Mouse (Mus musculus) mesoderm, embryonic 11.5 days (tissue): ENCODE measurements around the gene Pfkfb4.

Source experiments
- DNase-seq: peaks from one replicate; pipeline ENCODE4 v3.0.0-alpha.2; 2012; ENCODE audit warnings: low read depth, low spot score

Gene Pfkfb4

DNA sequence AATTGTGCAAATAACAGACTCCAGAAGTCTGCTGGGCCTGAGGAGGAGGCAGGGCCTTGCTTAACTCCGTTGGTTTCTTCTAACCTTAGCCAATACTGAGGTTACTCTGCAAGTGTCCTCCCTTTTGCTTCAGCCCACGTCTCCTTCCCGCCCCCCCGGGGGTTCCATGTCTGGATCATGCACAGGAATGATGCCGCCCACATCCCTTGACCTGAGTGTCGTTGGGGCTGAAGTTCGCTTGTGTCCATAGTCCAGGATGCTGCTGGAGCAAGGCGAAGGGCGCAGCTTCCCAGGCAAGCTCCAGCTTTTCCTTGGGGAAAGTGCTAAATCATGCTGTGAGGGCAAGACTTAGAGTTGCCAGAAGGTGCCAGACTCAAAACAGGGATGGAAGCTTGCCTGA is 4.8 kb downstream of the Pfkfb4 start:
- no peak for DNase-seq

DNA sequence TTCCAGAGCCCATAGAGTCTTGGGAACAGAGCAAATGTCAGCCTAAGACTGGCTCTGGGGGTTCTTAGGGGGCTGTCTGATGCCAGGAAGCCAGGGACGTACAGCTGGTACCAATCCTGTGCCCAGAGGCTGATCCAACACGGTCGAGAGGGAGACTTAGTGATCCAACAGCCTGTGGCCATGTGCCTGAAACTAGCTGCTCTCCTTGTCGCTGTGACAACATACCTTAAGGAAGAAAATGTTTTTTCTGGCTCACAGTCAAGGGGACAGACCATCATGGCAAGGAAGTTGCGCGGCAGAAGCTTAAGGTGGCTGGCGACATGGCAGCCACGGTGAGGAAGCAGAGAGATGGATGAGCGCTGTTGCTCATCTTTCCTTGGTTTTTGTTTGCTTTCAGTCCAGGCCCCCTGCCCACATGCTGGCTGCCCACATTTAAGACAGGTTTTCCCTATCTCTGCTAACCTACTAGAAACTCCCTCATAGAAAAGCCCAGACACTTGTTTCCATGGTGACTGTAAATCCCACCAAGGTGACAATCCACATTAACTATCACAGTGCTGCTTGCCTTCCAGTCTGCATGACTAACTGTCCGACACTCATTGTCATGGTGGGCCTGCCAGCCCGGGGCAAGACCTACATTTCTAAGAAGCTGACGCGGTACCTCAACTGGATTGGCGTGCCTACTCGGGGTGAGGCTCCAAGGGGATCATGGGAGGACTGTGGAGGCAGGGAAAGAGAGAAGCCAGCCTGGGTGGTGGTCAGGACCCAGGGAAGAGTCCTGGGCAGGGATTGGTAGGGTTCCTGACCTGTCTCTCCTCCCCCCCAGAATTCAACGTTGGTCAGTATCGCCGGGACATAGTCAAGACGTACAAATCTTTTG is 6.9 kb downstream of the Pfkfb4 start:
- DNase-seq = no peak

DNA sequence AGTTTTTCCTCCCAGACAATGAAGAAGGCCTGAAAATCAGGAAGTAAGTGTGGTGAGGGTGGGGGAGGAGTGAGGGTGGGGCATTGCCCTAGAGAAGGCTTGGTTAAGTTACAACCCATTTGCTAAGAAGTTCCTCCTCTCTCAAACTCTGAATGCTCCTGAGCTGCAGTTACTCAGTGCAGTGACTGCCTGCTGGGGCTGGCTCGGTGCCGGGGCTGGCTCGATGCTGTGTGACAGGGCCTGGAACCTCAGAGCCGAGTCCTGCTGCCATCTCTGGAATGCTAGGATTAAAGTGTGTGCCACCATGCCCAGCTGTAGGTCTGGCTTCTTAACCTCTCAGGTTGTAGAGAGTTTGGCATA is 7.6 kb downstream of the Pfkfb4 start:
- DNase-seq = no peak

DNA sequence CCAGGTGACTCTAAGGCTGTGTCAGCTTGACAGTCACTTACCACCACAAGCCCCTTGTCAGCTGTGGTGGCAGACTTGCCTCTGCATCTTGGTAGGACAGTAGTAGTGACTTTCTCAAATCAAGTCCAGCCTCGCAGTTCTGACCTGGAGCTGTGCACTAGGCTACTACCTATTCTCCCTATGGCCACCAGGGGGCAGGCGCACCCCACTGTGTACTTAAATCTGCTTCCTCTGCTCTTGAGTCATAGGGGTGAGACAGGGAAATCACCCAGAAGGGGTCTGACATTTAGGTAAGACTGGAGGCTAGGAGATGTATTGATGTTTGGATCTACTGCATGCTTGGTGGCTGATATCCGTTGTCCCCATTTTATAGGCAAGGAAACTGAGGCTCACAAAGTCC is 9.1 kb downstream of the Pfkfb4 start:
- peak; percentile 83 for DNase-seq

DNA sequence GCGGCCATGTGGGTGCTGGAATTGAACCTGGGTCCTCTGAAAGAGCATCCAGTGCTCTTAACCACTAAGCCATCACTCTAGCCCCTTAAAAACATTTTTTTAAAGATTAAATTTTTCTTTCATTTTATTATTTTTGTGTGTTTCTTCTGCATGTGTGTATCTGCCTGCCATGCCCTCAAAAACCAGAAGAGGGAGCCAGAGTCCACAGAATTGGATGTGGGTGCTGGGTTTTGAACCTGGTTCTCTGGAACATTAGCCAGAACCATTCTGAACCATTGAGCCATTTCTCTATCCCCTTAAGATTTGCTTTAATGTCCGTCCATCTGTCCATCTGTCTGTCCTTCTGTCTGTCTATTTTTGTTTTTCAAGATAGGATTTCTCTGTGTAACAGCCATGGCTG is 11.6 kb downstream of the Pfkfb4 start:
- DNase-seq = peak; percentile 48

DNA sequence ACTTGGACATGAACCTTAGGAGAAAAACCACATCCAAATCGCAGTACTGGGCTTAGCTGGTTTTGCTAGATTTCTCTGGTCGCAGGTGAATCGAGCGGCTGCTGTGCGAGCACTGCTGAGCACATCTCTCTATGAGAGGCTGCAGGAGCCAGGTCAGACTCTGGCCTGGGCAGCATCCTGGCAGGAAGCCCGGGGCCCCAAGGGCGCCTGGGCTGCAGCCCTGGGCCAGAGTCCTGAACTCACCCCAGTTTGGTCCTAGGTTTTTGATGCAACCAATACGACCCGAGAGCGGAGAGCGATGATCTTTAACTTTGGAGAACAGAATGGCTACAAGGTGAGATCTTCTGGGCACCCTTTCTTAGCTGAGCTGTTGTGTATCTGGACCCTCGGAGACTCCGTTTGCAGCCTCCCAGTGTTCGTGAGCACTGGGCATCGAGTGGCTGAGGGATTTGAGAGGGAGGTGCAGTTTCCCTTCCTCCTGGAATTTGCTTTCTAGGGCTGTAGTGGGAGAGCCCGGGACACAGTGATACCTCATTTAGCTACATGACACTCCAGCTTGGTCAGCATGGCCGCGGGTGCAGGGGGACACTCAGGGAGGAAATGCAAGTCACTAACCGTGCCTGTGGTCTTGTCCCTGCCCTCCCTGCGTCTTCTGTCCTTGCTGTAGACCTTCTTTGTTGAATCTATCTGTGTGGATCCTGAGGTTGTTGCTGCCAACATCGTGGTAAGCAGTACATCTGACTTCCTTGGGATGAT is 15.6 kb downstream of the Pfkfb4 start:
- no peak for DNase-seq

DNA sequence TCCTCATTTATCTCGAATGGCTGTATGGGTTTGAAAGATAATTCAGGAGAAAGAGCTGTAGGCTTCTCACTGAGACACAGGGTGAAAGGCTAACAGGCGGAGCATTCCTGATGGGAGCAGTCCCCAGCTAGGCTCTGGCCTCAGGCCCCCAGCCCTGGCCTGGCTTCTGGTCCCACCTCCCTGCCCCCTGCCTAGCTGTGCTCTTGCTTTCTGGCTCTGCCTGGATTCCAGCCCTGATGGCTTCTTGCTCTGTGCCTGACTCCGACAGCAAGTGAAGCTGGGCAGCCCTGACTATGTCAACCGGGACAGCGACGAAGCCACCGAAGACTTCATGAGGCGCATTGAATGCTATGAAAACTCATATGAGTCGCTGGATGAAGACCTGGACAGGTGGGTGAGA is 16.5 kb downstream of the Pfkfb4 start:
- DNase-seq = no peak

DNA sequence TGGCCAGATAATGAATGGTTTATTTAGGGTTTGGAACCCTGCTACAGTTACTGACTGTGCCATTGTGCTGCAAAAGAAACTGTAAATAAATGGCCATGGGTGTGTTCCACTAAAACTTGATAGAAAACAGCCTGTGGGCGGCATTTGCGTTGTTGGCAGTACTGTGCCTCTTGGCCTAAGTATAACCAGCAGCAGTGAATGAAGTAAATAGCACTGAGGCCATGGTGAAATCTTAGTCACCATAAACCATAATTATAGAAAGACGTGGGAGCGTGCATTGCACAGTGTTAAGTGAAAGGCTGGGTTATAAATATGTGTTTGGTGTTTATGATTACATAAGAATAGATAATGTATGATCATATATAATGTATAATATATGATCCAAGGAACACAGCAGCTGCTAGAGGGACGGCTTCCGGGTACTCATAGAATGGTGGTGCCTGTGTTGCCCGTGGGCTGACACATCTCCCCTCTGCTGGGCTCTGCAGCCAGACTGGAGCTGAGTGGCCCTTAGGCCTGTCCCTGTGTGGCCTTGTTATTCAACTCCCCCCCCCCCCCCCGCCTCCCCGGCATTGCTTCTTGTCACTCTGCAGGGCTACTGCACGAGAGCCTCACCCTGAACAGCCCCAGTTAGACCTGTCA is 17.5 kb downstream of the Pfkfb4 start:
- no peak for DNase-seq

DNA sequence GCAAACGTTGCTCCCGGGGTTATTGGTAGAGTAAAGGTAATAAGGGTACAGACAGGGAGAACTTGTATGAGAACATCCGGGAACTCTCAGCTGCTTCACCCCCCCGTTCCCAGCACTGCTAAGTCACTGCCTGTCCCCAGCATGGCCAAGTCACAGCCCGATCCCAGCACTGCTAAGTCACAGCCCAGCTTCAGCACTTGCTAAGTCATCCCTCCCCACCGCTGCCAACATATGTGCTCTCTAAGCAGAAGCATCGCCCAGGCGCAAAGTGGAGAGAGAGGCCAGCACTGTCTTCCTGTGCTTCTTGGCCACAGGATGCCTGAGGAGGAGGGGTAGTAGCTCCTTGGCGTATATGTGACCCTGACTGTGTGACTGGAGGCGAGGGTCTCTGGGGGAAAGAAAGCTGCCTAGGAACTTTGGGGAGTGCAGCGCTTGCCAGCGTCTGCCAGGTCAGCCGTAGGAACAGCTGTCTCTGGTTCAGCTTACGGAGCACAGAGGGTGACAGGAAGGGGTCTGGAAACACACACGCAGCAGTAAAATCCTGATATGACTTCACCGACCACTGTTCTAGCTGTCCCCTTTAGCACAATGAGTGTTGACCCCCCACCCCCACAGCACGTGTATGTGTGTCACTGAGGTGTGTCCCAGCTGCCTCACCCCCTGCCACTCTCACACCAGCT is 18.2 kb downstream of the Pfkfb4 start:
- DNase-seq = peak; percentile 17

DNA sequence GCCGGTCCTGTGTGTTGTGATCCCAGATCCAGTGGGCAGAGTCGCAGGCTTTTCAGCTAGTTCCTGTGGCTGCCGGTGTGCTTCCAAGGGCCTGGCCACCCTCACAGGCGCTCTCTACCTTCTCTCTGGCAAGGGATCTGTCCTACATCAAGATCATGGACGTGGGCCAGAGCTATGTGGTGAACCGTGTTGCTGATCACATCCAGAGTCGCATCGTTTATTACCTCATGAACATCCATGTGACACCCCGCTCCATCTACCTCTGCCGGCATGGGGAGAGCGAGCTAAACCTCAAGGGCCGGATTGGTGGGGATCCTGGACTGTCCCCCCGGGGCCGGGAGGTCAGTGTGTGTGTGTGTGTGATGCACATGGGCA is 18.7 kb downstream of the Pfkfb4 start:
- DNase-seq = no peak

DNA sequence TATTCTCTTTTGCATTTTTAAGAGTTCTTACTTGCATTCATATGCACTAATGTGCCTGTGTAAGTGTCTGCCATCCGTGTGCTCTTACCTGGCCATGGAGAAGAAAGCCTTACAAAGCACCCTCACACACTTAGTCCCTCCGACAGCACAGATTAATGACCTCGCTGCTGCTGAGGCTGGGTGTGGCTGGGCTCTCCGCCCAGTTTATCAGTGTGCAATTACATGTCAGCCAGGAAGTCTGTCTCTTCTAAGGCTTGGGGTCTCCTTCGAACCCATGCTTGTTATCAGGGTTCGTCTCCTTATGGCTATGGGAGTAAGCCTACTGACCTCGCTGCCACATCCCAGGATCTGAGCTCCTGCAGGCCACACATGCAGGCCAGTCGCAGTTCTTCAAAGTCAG is 23.8 kb downstream of the Pfkfb4 start:
- no peak for DNase-seq

DNA sequence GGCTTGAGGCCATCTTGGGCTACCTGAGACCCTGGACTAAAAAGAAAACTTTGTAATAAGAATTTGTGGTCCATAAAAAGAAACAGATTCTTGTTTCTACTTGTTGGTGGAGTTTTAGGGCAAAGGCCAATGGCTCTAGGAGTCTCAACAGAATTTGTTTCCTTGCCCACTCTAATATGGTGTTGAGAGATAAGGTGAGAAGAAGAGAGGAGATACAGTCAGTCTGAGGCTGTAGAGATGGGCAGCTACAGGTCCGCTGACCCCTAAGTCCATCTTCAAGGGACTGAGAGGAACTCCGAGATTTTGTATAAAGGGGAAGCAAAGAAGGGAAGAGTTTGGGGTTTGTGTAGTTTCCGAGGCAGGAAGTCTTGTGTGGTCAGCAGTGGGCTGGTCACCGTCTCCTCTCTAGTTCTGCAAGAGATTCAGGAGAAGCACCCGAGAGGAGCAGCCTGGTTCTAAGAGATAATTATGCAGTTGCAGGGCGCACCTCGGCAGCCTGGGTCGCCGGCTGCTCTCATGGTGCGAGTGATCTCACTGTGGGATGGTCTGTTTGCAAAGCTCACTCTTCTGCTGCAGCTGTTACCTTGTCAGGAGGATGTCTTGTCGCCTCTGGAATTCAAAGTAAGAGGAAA is 25.5 kb downstream of the Pfkfb4 start:
- DNase-seq = no peak

DNA sequence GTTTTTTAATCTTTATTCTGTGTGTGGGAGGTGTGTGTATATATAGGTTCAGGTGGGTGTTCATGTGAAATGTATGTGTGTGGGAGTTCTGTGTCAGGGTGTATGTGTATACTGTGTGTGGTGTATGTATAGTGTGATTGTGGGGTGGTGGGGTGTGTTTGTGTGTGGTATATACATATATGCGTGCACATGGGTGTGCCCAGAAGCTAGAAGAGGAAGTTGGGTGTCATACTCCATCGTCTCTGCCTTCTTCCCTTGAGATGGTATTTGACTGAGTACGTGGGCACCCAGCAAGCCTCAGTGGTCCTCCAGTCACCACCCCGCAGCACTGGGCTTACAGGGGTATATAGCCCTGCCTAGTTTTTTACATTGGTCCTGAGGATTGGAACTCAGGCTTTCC is 29.9 kb downstream of the Pfkfb4 start:
- no peak for DNase-seq

DNA sequence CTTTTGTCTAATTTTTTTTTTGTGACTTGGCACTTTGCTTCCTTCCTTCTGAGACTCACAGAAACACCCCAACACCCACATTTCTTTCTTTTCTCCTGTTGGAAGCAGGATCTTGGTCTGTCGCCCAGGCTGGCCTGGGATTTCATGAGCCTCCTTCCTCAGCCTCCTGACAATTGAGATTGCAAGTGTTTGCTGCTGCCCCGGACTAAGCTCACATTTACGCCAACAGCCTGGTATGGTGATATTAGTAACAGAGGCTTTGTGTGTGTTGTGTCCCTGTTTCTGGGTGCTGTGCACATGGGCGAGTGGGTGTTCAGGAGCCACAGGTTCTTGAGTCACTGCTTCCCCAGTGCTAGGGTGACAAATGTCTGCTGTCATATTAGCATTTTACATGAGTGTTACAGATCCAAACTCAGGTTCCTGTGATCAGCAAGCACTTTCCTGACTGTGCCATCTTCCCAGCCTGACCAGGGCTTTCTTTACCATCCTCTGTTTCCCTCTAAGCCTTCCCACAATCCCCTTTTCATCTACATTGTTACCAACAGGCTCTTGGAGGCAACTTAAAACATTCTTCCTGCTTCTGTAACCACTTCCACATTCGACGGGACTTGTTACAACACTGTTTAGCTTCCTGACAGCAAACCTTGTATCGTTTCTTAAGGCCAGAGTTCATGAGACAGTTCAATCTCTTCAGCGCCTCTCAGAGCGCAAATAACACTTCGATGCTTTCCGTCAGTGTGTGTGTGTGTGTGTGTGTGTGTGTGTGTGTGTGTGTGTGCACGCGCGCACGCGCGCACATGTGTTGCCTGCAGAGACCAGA is 31.5 kb downstream of the Pfkfb4 start:
- no peak for DNase-seq

DNA sequence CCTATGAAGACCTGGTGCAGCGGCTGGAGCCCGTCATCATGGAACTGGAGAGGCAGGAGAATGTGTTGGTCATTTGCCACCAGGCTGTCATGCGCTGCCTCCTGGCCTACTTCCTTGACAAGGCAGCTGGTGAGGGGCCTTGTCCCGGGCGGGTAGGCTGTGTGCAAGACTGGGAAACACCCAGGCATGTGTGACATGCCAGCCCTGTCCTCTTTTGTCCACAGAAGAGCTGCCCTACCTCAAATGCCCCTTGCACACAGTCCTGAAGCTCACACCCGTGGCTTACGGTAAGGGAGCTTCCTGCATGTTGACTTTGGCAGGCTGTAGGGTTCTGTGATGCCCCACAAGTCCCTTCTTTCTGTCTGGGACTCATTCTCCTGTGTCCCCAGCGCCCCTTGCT is 35.9 kb downstream of the Pfkfb4 start:
- DNase-seq = no peak

DNA sequence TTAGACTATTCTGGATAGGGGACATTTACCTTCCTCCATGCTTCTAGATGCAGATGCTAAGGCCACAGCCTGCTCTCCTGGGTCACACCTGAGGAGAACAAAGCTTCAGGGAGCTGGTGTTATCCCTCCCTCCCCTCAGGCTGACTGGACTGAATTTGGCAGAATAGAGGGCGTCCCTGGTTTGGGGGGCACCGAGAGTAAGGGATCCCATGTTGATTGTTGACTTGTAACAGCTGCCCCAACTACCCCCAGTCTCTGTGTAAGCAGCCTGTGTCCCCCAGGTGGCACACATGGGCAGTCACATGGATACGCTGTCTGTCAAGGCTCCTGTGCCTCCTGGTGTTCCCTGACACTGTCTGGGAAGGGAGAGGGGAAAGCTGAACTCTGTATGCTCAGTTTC is 36.8 kb downstream of the Pfkfb4 start:
- DNase-seq = no peak

DNA sequence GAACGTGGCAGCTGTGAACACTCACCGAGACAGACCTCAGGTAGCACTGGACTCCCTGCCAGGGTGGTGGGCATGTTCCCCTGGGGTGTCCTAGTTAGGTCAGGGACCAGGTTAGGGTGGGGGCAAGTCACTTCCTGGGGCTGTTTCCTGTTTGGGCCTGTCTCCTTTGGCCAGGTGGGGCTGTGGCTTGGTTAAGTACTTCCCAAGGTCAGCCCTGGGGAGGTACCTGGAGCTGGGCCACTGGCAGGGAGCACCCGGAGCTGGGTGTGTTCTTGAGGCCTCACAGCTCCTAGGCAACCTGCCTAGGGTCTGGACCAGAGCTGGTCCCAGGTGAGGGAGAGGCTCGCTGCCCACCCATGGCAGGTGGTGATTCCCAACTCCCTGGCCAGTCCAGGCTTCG is 37.3 kb downstream of the Pfkfb4 start:
- DNase-seq = no peak

DNA sequence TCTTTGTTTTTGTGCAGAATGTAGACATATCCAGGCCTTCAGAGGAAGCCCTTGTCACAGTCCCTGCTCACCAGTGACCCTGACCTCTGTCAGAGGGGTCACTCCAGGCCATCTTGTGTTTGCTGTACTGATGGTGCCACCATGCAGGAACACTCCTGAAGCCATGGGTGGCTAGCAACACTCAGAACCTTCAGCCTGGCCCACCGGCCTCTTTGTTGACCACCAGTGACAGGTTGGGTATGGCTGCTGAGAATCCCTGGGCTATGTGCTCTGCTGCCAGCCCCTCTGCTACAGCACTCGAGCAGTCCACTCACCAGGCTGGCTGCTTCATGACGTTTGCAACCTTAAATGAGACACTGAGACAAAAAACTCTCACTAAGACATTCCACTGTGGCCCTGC is 38.7 kb downstream of the Pfkfb4 start:
- no peak for DNase-seq

DNA sequence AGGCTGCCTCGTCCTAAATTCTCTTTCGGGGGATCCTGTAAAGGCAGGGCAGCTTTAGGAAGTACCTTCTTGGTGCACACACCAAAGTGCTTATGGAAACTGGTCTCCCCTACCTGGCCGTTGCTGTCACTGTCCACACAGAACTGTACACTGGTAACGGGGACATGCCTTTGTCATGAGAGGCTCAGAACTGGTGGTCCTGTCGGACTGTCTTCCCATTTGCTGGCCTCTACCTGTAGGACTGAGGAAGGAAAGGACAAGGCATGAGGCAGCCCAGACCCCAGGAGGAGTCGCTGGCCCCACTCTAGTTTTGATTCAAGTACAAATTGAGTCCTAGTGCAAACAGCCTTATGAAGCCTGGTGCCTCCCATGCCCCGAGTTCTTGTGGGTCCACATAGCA is 39.4 kb downstream of the Pfkfb4 start:
- no peak for DNase-seq

DNA sequence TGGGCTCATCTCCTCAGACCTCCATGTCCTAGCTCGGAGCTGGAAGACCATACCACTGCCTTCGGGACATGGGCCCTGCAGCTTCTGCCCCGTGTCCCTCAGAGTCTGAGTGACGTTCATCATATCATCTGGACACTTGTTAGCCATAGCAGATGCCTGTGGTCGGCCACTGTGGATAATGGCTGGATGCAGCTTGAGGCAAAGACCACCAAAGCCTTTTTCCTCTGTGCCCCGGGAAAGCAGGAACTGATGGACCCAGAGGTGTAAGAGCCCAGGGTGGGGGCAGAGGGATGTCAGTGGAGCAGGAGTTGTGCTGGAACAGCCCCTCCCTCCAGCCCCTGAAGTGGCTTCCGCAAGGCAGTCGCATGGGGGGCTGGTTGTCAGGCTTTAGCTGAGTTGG is 40.1 kb downstream of the Pfkfb4 start:
- DNase-seq = no peak

DNA sequence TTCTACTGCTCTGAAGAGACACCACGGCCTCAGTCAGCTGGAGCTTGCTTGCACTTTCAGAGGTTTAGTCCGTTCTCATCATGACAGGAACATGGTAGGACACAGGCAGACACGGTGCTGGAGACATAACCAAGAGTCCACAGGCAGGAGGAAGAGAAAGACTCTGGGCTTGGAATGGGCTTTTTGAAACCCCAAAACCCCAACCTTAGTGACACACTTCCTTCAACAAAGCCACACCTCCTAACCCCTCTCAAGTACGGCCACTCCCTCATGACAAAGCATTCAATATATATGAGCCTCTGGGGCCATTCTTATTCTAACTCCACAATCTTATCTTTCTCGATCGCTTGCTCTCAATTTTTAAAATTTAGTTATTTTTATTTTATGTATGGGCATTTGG is 40.9 kb downstream of the Pfkfb4 start:
- DNase-seq = no peak
